Mouse (Mus musculus) thymus, postnatal 25 days (tissue): ENCODE measurements around the gene Trpm3.

Experiments
- DNase-seq: peaks from one replicate; pipeline ENCODE4 v3.0.0; 2022

The Trpm3 gene

DNA sequence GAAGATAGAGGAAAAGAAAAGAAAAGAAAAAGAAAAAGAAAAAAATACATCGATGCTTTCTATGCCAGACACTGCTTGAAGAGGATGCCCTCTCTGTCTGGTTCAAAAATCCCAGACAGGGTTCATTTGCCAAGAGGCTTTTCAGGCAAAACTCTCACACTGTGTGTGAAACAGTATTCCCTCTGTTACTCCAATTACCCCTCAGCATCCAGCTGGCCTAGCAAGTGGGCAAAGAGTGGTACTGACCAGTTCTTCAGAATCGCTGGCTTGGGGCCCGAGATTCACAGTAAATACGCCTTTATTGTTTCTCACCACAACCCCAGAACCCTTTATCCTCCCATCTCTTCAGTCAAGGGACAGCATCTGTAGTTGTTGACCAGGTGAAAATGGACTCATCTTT, 178.5 kb downstream of the Trpm3 start:
- no peak for DNase-seq

DNA sequence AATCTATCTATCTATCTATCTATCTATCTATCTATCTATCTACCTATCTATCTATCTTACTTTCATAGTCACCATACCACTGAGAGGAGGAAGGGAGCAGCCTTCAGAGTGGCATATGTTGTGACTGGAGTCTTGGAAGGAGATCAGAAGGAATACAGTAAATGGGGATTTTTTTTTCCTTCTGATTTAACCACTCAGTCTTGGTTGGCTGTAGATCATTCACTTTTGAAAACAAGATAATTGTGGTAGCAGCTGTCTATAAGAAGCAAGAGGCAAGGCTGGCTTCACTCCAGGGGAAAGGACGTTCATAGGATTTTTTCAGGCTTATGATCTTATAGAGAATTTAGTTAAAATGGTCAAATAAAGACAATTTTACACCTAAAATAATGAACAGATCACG, 188.0 kb downstream of the Trpm3 start:
- no peak for DNase-seq

GRCm38 (mm10) chr19:22327226-22327625, 188.4 kb downstream of the Trpm3 start:
- DNase-seq: no peak

DNA sequence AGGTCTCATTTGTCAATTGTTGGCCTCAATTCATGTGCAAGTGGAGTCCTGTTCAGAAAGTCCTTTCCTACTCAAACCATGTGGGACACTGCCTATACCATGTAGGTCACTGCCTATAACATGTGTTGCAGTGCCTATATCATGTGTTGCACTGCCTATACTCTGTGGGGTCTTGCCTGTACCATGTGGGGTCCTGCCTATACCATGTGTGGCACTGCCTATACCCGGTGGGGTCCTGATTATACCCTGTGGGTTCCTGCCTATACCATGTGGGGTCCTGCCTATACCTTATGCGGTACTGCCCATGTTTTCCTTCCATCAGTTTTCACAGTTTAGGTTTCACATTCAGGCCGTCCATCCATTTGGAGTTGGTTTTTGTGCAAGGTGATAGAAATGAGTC, 197.4 kb downstream of the Trpm3 start:
- no peak for DNase-seq

DNA sequence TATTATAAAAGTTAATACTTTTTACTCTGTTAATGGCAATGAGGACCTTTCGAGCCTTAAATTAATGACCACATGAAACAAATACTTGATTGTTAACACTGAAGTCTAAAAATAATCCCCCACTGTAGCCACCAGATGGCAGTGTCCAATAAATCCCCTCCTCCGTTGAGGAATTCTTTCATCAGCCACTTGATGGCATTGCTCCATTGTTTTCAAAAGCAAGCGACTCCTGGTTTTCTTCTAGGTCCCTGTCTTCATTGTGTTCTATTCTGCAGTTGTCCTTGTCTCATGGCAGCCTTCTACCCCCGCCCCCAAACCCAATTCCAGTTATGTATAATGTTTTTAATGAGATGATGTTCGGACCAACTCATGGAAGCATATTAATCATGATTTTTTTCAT, 198.6 kb downstream of the Trpm3 start:
- DNase-seq: no peak

GRCm38 (mm10) chr19:22338927-22339326, 200.1 kb downstream of the Trpm3 start:
- no peak for DNase-seq

DNA sequence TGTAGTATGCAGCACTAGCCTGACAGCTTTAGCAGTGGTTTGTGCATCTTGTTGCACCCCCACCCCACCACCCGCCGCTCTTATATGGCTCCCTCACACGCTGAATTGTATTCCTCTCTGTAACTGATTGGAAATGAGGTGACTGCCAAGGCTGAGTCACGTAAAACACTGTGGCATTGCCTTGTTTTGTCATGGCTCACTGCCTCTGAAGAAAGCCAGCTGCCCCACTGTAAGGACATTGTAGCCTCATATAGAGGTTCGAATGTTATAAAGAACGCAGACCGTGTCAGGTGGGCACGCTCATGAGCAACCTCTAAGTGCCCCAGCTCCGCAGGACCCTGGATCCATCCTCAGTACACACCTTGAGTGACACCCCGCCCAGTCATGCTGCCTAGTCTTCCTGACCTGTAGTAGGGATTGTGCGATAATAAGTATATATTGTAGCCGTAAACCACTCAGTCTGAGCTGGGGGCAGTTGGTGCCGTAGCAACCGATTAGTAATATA, 215.2 kb downstream of the Trpm3 start:
- no peak for DNase-seq

- DNase-seq: no peak
These were observed 248.0 kb downstream of the Trpm3 start for GRCm38 (mm10) chr19:22386890-22387289.

GRCm38 (mm10) chr19:22394700-22395099, 255.9 kb downstream of the Trpm3 start:
- DNase-seq: no peak

GRCm38 (mm10) chr19:22404049-22404448, 265.2 kb downstream of the Trpm3 start:
- DNase-seq: no peak

- DNase-seq: no peak
These were observed 279.4 kb downstream of the Trpm3 start for GRCm38 (mm10) chr19:22418239-22418638.

- no peak for DNase-seq
These were observed 298.4 kb downstream of the Trpm3 start for GRCm38 (mm10) chr19:22437207-22437606.

DNA sequence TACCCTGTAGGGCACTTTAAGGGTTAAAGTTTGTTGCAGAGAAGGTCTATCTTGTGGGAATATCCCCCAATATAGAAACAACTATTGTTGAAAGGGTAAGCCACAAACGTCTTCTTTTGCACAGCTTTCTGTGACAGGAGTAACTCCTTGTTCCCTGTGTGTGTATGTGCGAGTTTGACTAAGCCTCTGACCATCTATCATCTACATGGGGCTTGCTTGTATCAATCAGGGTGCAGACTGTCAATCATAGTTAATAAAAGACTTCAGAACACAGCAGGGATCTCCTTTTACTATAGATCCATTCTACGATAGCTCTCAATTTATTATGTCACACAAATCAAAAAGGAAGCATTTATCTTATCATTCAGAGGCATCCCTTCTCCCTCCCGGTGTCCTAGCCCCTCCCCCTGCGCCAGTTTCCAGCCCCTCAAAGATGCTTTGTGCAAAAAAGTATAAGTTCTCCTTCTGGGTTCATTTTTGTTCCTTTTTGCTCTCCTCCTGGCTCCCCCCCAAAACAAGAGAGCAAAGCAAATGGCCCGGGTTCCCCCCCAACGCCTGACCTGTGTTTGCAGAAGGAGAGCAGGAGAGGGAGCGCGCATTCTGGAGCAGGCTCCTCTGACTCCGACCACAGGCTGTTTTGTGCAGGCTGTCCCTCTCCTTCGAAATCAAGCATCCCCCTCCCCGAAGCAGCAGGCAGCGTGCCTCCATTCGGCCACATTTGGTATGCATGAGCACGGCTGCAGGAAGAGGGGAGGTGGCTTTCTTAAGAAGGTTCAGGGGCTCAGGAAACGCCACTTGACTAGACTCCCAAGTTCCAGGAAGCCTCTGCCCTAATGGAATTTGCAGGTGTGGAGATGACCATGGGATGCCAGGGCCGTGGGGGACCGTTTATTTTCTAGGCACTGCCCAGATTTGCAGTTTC, 308.8 kb downstream of the Trpm3 start:
- DNase-seq: no peak

DNA sequence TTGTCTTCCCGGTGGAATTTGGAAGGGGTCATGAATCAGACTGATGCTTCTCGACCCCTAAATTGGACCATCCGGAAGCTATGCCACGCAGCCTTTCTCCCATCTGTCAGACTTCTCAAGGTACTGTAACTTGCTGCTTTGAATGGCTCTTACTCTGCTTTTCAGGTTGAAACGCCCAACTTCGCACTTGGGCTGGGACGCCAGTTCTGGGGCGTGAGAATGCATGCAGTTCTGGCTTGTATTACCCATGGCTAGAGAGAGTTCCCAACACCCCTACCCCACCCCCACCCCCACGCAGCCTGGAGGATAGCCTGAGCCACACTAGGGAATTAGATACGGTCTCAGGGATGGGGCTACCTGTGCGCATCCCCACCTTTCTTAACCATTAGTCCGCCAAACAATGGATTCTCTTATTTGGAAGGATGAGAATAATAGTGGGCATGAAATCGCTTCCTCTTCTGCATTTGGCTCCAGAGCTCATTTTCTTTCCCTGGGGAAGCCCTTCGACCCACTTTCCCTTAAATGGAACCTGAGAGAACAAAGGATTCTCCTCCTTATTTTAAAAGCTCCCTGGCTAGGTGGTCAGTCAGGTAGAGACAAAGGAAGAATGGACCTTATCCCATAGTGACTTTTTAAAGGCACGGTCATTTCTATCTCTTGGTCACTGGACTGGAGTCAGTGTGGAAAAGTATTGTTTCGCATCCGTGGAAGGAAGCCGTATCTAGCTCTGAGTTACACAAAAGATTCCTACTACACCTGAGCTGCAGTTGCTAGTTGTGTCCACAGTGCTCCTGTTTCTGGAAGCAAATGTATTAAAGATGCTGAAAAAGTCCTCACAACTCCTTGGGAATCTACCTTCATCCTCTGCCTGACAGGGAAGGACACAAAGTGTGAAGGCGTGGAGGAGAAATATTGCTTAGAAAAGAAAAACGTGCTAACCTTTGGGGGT, 309.8 kb downstream of the Trpm3 start:
- no peak for DNase-seq

- no peak for DNase-seq
These were observed 312.4 kb downstream of the Trpm3 start for GRCm38 (mm10) chr19:22451290-22451689.

- DNase-seq: no peak
These were observed 318.1 kb downstream of the Trpm3 start for GRCm38 (mm10) chr19:22456935-22457334.

GRCm38 (mm10) chr19:22462043-22462442, 323.2 kb downstream of the Trpm3 start:
- DNase-seq: no peak

- DNase-seq: no peak
These were observed 324.7 kb downstream of the Trpm3 start for GRCm38 (mm10) chr19:22463506-22463905.

- no peak for DNase-seq
These were observed 330.8 kb downstream of the Trpm3 start for GRCm38 (mm10) chr19:22469608-22470007.

- no peak for DNase-seq
These were observed 334.3 kb downstream of the Trpm3 start for GRCm38 (mm10) chr19:22473030-22473712.

- no peak for DNase-seq
These were observed 339.6 kb downstream of the Trpm3 start for GRCm38 (mm10) chr19:22478295-22478989.

- DNase-seq: no peak
These were observed 364.6 kb downstream of the Trpm3 start for GRCm38 (mm10) chr19:22503469-22503868.
